Mouse (Mus musculus) heart, postnatal 10 days (tissue): Measurements from ENCODE around the gene Glis3. TPM values are rescaled to one million over a fixed set of nuclear protein-coding genes. Genes with fewer than 3 reads are reported as not detected.

Experiments
- DNase-seq, 2 experiments: peaks; one replicate each; pipeline ENCODE4 v3.0.0; 2021
- intact Hi-C: fragments of 180-260 bp; cut with DNase I; formaldehyde crosslinking; loops from one replicate; pipeline ENCODE4 v1.15.1; 2025
- total RNA-seq, 2 experiments: library from RNA; stranded (reverse); gene quantifications; 2 replicates each; pipeline ENCODE4 v1.2.3; 2021

Glis3 gene
- total RNA-seq, 2 experiments from 2014 or later: 1.7 to 2.0 TPM

- peak in 1 of 2 experiments; percentile 6 for DNase-seq
- intact Hi-C loops: no loop called here
These were observed 396.4 kb downstream of the Glis3 start for GRCm38 (mm10) chr19:28283241-28284097.

GRCm38 (mm10) chr19:28281405-28281804 is 398.5 kb downstream of the Glis3 start:
- no peak for DNase-seq
- intact Hi-C loops: no loop called here

- DNase-seq: no peak
- intact Hi-C loops: no loop called here
These were observed 402.8 kb downstream of the Glis3 start for GRCm38 (mm10) chr19:28277104-28277503.

- no peak for DNase-seq
- intact Hi-C loops: no loop called here
These were observed 405.4 kb downstream of the Glis3 start for GRCm38 (mm10) chr19:28274501-28274900.

GRCm38 (mm10) chr19:28273946-28274345 is 405.9 kb downstream of the Glis3 start:
- no peak for DNase-seq
- intact Hi-C loops: no loop called here

- no peak for DNase-seq
- intact Hi-C loops: no loop called here
These were observed 413.0 kb downstream of the Glis3 start for GRCm38 (mm10) chr19:28266850-28267249.

- DNase-seq: no peak
- intact Hi-C loops: no loop called here
These were observed 414.1 kb downstream of the Glis3 start for GRCm38 (mm10) chr19:28265776-28266175.

- DNase-seq: no peak
- intact Hi-C loops: no loop called here
These were observed 420.8 kb downstream of the Glis3 start for GRCm38 (mm10) chr19:28258907-28259675.

- no peak for DNase-seq
- intact Hi-C loops: no loop called here
These were observed 421.4 kb downstream of the Glis3 start for GRCm38 (mm10) chr19:28258480-28258879.

GRCm38 (mm10) chr19:28247345-28247744 is 432.5 kb downstream of the Glis3 start:
- no peak for DNase-seq
- intact Hi-C loops: no loop called here

GRCm38 (mm10) chr19:28246186-28246585 is 433.7 kb downstream of the Glis3 start:
- intact Hi-C loops: no loop called here
- no peak for DNase-seq

GRCm38 (mm10) chr19:28238073-28238472 is 441.8 kb downstream of the Glis3 start:
- intact Hi-C loops: no loop called here
- DNase-seq: no peak

GRCm38 (mm10) chr19:28237621-28238020 is 442.3 kb downstream of the Glis3 start:
- intact Hi-C loops: no loop called here
- DNase-seq: no peak

- intact Hi-C loops: no loop called here
- no peak for DNase-seq
These were observed 444.3 kb downstream of the Glis3 start for GRCm38 (mm10) chr19:28235571-28235970.

- DNase-seq: no peak
- intact Hi-C loops: no loop called here
These were observed 444.8 kb downstream of the Glis3 start for GRCm38 (mm10) chr19:28235096-28235495.

GRCm38 (mm10) chr19:28234676-28235075 is 445.2 kb downstream of the Glis3 start:
- no peak for DNase-seq
- intact Hi-C loops: no loop called here

GRCm38 (mm10) chr19:28231511-28231910 is 448.4 kb downstream of the Glis3 start:
- intact Hi-C loops: no loop called here
- DNase-seq: no peak

GRCm38 (mm10) chr19:28227526-28227925 is 452.4 kb downstream of the Glis3 start:
- DNase-seq: no peak
- intact Hi-C loops: no loop called here

GRCm38 (mm10) chr19:28225651-28226050 is 454.2 kb downstream of the Glis3 start:
- no peak for DNase-seq
- intact Hi-C loops: no loop called here

GRCm38 (mm10) chr19:28211630-28212029 is 468.2 kb downstream of the Glis3 start:
- intact Hi-C loops: no loop called here
- DNase-seq: no peak
